Mouse (Mus musculus): ENCODE data around the gene Zfp523. TPM values are rescaled to one million over a fixed set of nuclear protein-coding genes. Genes with fewer than 3 reads are reported as not detected.

The Zfp523 gene
- 166 and 193 TPM in 2 replicates for polyA plus RNA-seq (2012; rRNA removed)

DNA sequence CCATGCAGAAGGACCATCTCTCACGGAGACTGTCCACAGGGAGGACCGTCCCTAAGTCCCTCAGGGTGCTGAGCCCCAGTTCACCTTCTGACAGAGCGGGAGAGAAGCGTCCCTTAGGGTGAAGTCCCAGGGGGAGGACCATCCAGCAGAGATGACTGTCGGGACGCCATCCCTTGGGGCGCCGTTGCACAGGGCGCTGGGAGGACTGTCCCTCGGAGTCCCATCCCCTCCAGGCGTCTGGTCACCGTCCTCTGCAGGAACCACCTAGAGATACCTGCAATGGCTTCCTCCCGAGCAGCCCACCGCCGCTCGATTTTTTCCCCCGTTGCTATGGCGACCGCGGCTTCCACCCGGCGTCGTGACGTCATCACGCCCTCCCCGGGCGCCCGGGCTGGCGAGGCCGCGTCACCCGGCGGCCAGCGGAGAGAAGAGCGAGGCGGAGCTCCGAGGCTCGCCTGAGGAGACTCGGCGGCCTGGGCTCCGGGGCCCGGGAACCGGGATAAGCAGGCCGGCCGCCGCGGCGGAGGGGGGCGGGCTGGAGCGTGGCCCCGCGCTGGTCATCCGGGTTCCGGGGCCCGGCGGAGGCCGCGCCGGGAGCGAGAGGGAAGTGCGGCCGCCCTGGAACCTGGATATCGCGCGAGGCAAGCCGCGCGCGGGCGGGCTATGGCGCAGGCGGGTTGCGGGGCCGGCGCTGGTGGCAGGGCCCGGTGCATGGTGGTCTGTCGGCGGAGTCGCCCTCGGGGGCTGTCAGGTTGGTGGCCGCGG lies at the start of gene Zfp523:
Gene Zfp523 (plus strand): TSS at position 355 of the 765 bp plus-strand sequence.

DNA sequence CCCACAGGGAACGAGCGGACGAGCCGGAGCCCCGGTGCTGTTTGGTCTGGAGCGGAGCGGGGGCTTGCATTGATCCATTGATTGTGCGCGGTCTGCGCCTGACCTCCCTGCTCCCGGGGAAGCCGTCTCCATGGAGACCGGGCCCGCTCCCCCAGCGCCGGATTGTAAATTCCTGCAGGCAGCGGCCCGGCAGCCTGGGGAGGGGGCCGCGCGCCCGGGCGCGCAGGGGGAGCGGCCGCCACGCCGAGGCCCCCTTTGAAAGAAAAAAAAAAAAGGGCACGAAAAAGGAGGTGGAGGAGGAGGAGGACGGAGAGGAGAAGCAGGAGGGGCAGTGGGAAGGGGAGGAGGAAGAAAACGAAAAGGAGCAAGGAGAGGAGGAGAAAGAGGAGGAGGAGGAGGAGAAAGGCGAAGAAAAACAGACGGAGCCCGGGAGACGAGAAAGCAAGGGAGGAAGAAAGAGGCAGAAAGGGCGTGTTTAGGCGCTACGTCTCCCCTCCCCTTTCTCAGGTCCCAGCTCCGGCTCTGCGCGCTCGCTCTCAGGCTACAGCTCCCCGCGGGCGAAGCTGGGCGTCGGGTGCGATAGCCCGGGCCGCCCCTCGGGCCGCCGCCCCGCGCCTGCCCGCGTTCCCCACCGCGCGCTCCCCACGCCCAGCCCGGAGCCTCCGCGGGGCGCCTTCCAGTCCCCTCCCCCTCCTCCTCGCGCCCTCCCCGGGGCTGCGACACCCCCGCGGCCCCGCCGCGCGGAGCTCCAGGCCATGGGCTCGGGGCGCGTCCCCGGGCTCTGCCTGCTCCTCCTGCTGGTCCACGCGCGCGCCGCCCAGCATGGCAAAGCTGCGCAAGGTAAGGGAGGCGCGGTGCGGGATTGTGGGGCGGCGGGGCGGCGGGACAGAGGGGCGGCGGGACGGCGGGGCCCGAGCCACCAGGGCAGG lies 34.9 kb upstream of the Zfp523 start, which contains the start of gene Scube3:
Gene Scube3 (plus strand): TSS at position 371 of the 929 bp plus-strand sequence.

DNA sequence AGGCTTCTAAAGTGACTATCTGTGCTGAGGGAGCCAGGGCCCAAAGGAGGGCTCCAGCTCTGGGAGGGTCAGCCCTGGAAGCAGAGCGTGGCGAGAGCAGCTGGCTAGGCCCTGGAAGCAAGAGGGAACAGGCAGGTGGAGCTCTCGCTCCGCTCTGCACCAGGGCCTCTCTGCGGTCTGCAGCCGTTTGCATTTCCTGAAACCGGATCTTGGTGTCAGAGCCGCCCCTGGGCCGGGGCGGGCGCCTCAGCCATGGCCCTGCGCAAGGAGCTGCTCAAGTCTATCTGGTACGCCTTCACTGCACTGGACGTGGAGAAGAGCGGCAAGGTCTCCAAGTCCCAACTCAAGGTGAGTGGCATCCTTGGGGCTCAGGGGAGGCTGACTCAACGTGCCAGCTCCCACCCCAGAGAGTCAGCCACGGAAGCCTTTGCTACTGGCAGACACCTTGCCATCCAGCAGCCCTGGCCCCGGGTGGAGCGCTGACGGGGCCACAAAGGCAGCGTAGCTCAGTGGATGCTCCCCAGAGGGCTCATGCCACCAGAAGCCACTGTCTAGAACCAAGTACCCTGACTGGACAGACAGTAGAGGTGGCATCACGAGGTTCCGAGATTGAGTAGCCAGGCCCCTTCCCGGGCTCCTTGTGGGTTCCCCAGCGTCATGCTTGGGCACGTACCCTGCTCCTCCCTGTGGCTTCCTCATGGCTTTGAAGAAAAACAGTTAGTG lies 30.8 kb downstream of the Zfp523 start, which contains the start of gene Def6:
Gene Def6 (plus strand): TSS at position 188 of the 723 bp plus-strand sequence.

DNA sequence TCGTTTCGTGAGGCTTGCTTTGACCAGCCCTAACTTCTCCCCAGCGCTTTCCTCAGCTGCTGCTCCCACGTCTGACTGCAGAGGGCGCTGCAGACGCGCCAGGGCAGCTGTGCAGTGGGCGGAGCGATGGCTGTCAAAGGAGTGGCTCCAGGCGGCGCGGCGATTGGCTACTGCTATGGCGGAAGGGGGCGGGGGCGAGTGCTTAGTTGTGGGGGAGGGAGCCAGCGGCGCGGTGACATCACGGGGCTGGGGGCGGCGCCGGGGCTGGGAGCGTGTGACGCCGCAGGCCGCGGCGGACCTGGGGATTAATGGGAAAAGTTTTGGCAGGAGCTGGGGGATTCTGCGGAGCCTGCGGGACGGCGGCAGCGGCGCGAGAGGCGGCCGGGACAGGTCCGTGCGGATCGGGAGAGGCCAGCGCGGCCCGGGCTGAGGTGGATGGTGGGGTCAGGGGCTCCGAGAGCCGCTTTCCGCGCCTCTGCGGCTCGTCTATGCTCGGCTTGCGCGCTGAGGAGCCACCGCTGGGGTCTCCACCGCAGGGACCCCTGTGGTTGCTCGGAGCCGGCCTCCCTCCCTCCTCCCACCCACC lies 55.6 kb downstream of the Zfp523 start, which contains the start of gene Ppard:
Gene Ppard (plus strand): TSS at position 226 of the 586 bp plus-strand sequence.

Other genes with a start within 250 kb of the Zfp523 start
- gene Tcp11, start 96.5 kb upstream of the Zfp523 start, polyA plus RNA-seq (2012; rRNA removed), result 6.3 and 10.4 TPM in 2 replicates
- 3.4 and 4.3 TPM in 2 replicates for gene Scube3, start 35.0 kb upstream of the Zfp523 start, polyA plus RNA-seq (2012; rRNA removed)
- gene Def6, start 30.6 kb downstream of the Zfp523 start, polyA plus RNA-seq (2012; rRNA removed), result 5.3 and 7.1 TPM in 2 replicates
- 36.5 and 40.0 TPM in 2 replicates for gene Ppard, start 55.6 kb downstream of the Zfp523 start, polyA plus RNA-seq (2012; rRNA removed)
- 28.9 and 31.7 TPM in 2 replicates for gene Fance, start 136.4 kb downstream of the Zfp523 start, polyA plus RNA-seq (2012; rRNA removed)
- gene Rpl10a, start 151.3 kb downstream of the Zfp523 start, polyA plus RNA-seq (2012; rRNA removed), result 4,084 and 8,432 TPM in 2 replicates
- gene Tead3, start 173.7 kb downstream of the Zfp523 start, polyA plus RNA-seq (2012; rRNA removed), result 34.2 and 40.1 TPM in 2 replicates
- 3.7 and 4.1 TPM in 2 replicates for gene Tulp1, start 188.1 kb downstream of the Zfp523 start, polyA plus RNA-seq (2012; rRNA removed)

Measured in ovary, adult 2 months (tissue).